Mouse (Mus musculus) ES-Bruce4 (cell line): ENCODE data around the gene Patj. TPM values are rescaled to one million over a fixed set of nuclear protein-coding genes. Genes with fewer than 3 reads are reported as not detected.

Source experiments
- H3K27ac ChIP-seq: 2 replicates; pipeline ENCODE4 v1.5.1; 2012; ENCODE audit warnings: low read length, inconsistent platforms; ENCODE audit not compliant: insufficient read depth
- H3K27me3 ChIP-seq: 2 replicates; pipeline ENCODE4 v1.6.1; 2012; ENCODE audit warnings: mild to moderate bottlenecking, low read length, inconsistent platforms; ENCODE audit not compliant: control insufficient read depth, poor library complexity, insufficient read depth, severe bottlenecking
- H3K36me3 ChIP-seq: 2 replicates; pipeline ENCODE4 v1.6.1; 2012; ENCODE audit warnings: inconsistent platforms, mild to moderate bottlenecking, low read length, moderate library complexity; ENCODE audit not compliant: control insufficient read depth, poor library complexity, insufficient read depth, severe bottlenecking
- H3K4me1 ChIP-seq: one replicate; pipeline ENCODE4 v1.8.1; 2011; ENCODE audit warnings: low read length; ENCODE audit not compliant: control insufficient read depth, insufficient read depth
- H3K4me3 ChIP-seq: 2 replicates; pipeline ENCODE4 v1.5.1; 2011; ENCODE audit warnings: low read depth, mild to moderate bottlenecking, low read length
- H3K9ac ChIP-seq: 2 replicates; pipeline ENCODE4 v1.6.1; 2012; ENCODE audit warnings: low read depth, mild to moderate bottlenecking, inconsistent platforms; ENCODE audit not compliant: poor library complexity, severe bottlenecking
- H3K9me3 ChIP-seq: replicated peaks from 2 replicates; pipeline ENCODE4 v1.6.1; 2012; ENCODE audit warnings: mild to moderate bottlenecking, low read length, inconsistent platforms; ENCODE audit not compliant: control insufficient read depth, poor library complexity, insufficient read depth, severe bottlenecking
- CTCF ChIP-seq: IDR thresholded peaks from one replicate; pipeline ENCODE4 v1.8.1; 2011; ENCODE audit warnings: low read depth, low read length
- EP300 ChIP-seq: IDR thresholded peaks from 2 replicates; pipeline ENCODE4 v1.6.1; 2011; ENCODE audit warnings: low read depth, low read length; ENCODE audit not compliant: insufficient read depth
- POLR2A ChIP-seq: IDR thresholded peaks from one replicate; pipeline ENCODE4 v1.8.1; 2011; ENCODE audit warnings: low read length; ENCODE audit not compliant: insufficient read depth
- polyA plus RNA-seq: library from polyadenylated mRNA; stranded (reverse); fragments of >200 nt; gene quantifications from 2 replicates; pipeline ENCODE4 v1.2.4, GENCODE M21; 2011; ENCODE audit warnings: low read depth; ENCODE audit not compliant: missing spikeins, insufficient read depth, insufficient read length

Patj gene
- polyA plus RNA-seq, 1 experiment = 62.7 TPM

DNA sequence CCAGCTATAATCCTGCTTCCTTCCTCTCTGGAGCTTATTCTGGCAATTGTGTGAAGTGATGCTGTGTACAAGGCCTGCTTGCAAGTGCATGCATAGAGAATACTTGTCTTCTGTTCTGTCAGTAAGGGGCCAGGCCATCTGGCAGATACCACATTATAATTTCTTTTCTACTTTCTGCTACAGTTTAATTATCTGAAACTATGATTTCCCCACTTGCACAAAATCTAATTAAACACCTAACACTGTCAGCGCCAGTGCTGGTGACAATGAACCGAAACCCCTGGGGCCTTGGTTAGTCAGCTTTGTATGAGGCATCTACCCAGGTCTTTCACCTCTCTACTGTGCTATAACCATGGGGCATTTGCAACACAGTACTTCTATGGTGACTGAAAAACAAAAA lies 160.1 kb downstream of the Patj start:
- no peak for TF ChIP-seq CTCF
- TF ChIP-seq POLR2A = no peak
- TF ChIP-seq EP300 = no peak
- Histone ChIP-seq H3K36me3 (no peaks in the 10 kb centered on the region), H3K4me3 (no peak overlapping the region), H3K27me3 (no peaks in the 10 kb centered on the region), H3K27ac (no peak overlapping the region), H3K4me1 (no peaks in the 10 kb centered on the region), H3K9ac (no peak overlapping the region), H3K9me3 (no peaks in the 10 kb centered on the region)

DNA sequence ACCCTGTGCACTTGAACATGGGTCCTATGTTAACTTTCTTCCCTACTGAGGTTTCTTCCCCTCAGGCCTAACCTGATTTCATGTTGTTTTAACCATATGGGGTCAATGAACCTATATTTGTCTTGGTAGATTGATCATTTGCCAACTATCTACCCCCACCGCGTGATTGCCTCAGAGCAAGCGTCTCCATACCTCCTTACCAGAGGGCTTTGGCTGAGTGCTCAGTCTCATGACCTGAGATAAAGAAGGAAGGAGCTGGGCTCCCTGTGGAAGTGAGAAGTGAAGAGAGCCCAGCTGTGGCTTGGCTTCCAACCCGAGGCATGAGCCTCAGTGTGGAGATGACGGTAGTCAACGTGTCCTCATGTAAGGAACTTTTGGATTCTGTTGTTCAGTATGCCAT lies 160.9 kb downstream of the Patj start:
- Histone ChIP-seq H3K36me3 (no peaks in the 10 kb centered on the region), H3K4me1 (no peaks in the 10 kb centered on the region), H3K9me3 (no peaks in the 10 kb centered on the region), H3K27ac (no peak overlapping the region), H3K9ac (no peak overlapping the region), H3K4me3 (no peak overlapping the region), H3K27me3 (no peaks in the 10 kb centered on the region)
- no peak for TF ChIP-seq CTCF

GRCm38 (mm10) chr4:98557192-98557591 lies 161.6 kb downstream of the Patj start:
- Histone ChIP-seq H3K4me1 (no peaks in the 10 kb centered on the region), H3K27me3 (no peaks in the 10 kb centered on the region), H3K36me3 (no peaks in the 10 kb centered on the region), H3K4me3 (no peak overlapping the region), H3K9ac (no peak overlapping the region), H3K27ac (no peak overlapping the region), H3K9me3 (no peaks in the 10 kb centered on the region)
- TF ChIP-seq EP300 (no peak), CTCF (no peak), POLR2A (no peak)

DNA sequence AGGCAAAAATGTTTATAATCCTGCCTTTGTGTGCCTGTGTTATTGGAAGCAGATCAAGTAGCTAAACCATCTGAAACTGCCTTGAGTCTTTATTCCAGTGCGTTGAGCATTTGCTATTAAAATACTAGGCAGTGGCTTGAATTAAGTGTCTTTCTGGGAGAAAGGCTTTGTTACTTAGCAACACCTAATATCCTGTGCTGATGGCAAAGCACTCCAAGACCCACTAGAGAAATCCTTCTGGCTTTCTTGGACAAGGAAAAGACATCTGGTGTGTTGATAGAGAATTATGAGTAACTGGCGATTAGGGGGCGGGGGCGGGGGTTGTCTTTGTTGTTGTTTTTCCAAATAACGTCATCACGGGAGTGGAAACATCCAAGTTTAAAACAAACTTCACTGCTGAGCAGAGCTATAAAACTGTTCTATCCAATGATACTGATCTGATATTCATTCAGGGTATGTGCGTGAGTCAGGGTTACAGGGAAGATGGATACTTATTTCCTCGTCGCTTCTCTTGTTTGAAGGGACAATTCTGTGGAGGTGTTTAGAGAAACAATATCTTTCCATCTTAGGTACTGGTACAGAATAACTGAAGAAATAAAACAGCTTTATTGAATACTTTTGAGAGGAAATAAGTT lies 164.7 kb downstream of the Patj start:
- H3K9ac ChIP-seq = no peak overlapping the region
- no peaks in the 10 kb centered on the region for H3K4me1 ChIP-seq
- H3K4me3 ChIP-seq = no peak overlapping the region
- H3K27me3 ChIP-seq = no peaks in the 10 kb centered on the region
- H3K27ac ChIP-seq = no peak overlapping the region
- no peaks in the 10 kb centered on the region for H3K9me3 ChIP-seq
- H3K36me3 ChIP-seq = no peaks in the 10 kb centered on the region
- TF ChIP-seq CTCF (no peak), EP300 (no peak), POLR2A (no peak)

- no peaks in the 10 kb centered on the region for H3K9me3 ChIP-seq
- H3K36me3 ChIP-seq = no peaks in the 10 kb centered on the region
- H3K27me3 ChIP-seq = no peaks in the 10 kb centered on the region
- no peaks in the 10 kb centered on the region for H3K4me1 ChIP-seq
- no peak overlapping the region for H3K9ac ChIP-seq
- no peak overlapping the region for H3K4me3 ChIP-seq
- no peak overlapping the region for H3K27ac ChIP-seq
- TF ChIP-seq POLR2A (no peak), EP300 (no peak), CTCF (no peak)
Measured at GRCm38 (mm10) chr4:98563082-98563481, 167.5 kb downstream of the Patj start.

DNA sequence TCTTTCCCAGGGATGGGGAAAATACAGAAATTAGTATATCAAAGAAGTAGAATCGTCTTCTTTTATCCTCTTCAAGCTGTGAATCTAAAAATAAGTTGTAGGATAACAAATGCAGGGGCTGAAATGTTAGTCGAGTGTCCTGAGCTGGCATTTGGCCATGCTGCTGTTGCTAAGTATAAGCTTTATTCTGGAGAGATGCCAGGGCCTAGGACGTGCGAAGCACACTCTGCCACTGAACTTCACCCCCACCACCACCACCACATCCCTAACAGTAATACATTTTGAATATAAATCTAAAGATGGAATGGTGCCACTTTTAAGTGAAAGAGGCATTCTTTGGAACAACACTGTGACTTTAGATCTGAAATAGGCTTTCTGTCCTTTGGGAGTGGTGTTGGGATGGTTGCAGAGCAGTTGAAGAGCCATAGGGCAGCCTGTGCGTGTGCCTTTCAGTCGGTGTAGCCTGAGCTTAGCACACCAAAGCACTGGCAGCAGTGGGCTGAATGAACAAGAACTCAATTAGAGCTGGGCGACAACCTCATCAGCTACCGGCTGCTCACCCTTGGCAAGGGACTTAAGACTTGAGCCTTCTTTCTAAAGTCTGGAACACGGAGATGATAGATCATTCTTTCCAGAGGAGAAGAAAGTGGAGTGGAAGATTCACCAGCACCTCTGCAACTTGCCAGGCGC lies 168.1 kb downstream of the Patj start:
- TF ChIP-seq CTCF (no peak), EP300 (no peak), POLR2A (no peak)
- no peaks in the 10 kb centered on the region for H3K36me3 ChIP-seq
- no peaks in the 10 kb centered on the region for H3K27me3 ChIP-seq
- H3K27ac ChIP-seq = no peak overlapping the region
- H3K9me3 ChIP-seq = no peaks in the 10 kb centered on the region
- no peak overlapping the region for H3K4me3 ChIP-seq
- H3K4me1 ChIP-seq = no peaks in the 10 kb centered on the region
- H3K9ac ChIP-seq = no peak overlapping the region
